Mouse (Mus musculus) forebrain, embryonic 14.5 days (tissue): ENCODE results near the gene Tbcd. TPM values are rescaled to one million over a fixed set of nuclear protein-coding genes. Genes with fewer than 3 reads are reported as not detected.

Experiments
- ATAC-seq: fragments of 200-750 bp; cut with Nextera tagmentation; 2 replicates; pipeline ENCODE4 v1.8.0; 2017; ENCODE audit warnings: mild to moderate bottlenecking, moderate library complexity
- DNase-seq: peaks from one replicate; pipeline ENCODE4 v3.0.0-alpha.2; 2015; ENCODE audit warnings: low spot score
- H3K27ac ChIP-seq: fragments of 300-500 bp; sonication (generic); 2 replicates; pipeline ENCODE4 v1.5.1; 2014; ENCODE audit warnings: low read depth, mild to moderate bottlenecking, control low read depth, low read length, moderate library complexity
- H3K27me3 ChIP-seq: fragments of 300-500 bp; sonication (generic); replicated peaks from 2 replicates; pipeline ENCODE4 v1.6.1; 2014; ENCODE audit warnings: low read length, control low read depth, mixed read lengths; ENCODE audit not compliant: control insufficient read depth, insufficient read depth
- H3K36me3 ChIP-seq: fragments of 300-500 bp; sonication (generic); 2 replicates; pipeline ENCODE4 v1.6.1; 2014; ENCODE audit warnings: low read length, control low read depth; ENCODE audit not compliant: control insufficient read depth, insufficient read depth
- H3K4me1 ChIP-seq: fragments of 300-500 bp; sonication (generic); 2 replicates; pipeline ENCODE4 v1.6.1; 2014; ENCODE audit warnings: antibody characterized with exemption, low read length, control low read depth; ENCODE audit not compliant: control insufficient read depth, insufficient read depth
- H3K4me2 ChIP-seq: fragments of 300-500 bp; sonication (generic); 2 replicates; pipeline ENCODE4 v1.6.1; 2014; ENCODE audit warnings: mild to moderate bottlenecking, control low read depth, low read length
- H3K4me3 ChIP-seq: fragments of 300-500 bp; sonication (generic); 2 replicates; pipeline ENCODE4 v1.5.1; 2014; ENCODE audit warnings: low read depth, low read length, control low read depth
- H3K9ac ChIP-seq: fragments of 300-500 bp; sonication (generic); 2 replicates; pipeline ENCODE4 v1.6.1; 2014; ENCODE audit warnings: mild to moderate bottlenecking, low read length, control low read depth, moderate library complexity
- H3K9me3 ChIP-seq: fragments of 300-500 bp; sonication (generic); replicated peaks from 2 replicates; pipeline ENCODE4 v1.6.1; 2016; ENCODE audit warnings: low read length, control low read depth, mixed read lengths; ENCODE audit not compliant: control insufficient read depth
- WGBS: fragments of 180-500 bp; shearing (Covaris S2); extraction: QIAGEN DNeasy Blood & Tissue Kit; methylation state at CpG from one replicate; pipeline ENCODE4 v1.1.7; 2014; 5-methylcytosine and 5-hydroxymethylcytosine counted together
- polyA plus RNA-seq: library from polyadenylated mRNA; unstranded; fragments of >200 nt; fragmentation: Nextera tagmentation; extraction: Ambion mirVana; gene quantifications from 2 replicates; pipeline ENCODE4 v1.2.1, GENCODE M21; 2014

Gene Tbcd
- polyA plus RNA-seq, 1 experiment from 2014 or later = 33.8 TPM

GRCm38 (mm10) chr11:121543922-121544321 is 92.2 kb downstream of the Tbcd start:
- H3K27ac ChIP-seq = no peak overlapping the region
- H3K9ac ChIP-seq = no peak overlapping the region
- no peak overlapping the region for H3K4me3 ChIP-seq
- 91% methylated on average over 9 of the region's 9 CpGs for WGBS
- H3K4me1 ChIP-seq = peaks cover under 1% of the 10 kb centered on the region
- no peaks in the 10 kb centered on the region for H3K9me3 ChIP-seq
- H3K27me3 ChIP-seq = no peaks in the 10 kb centered on the region
- H3K4me2 ChIP-seq = no peak overlapping the region
- no peak for ATAC-seq
- H3K36me3 ChIP-seq = no peaks in the 10 kb centered on the region
- DNase-seq = no peak

GRCm38 (mm10) chr11:121544755-121545397 is 93.1 kb downstream of the Tbcd start:
- no peak overlapping the region for H3K4me3 ChIP-seq
- no peaks in the 10 kb centered on the region for H3K36me3 ChIP-seq
- no peak for ATAC-seq
- DNase-seq = no peak
- H3K9ac ChIP-seq = no peak overlapping the region
- no peaks in the 10 kb centered on the region for H3K9me3 ChIP-seq
- peaks cover 10% of the 10 kb centered on the region for H3K4me1 ChIP-seq
- H3K4me2 ChIP-seq = no peak overlapping the region
- H3K27ac ChIP-seq = no peak overlapping the region
- WGBS = 82% methylated on average over 7 of the region's 7 CpGs
- no peaks in the 10 kb centered on the region for H3K27me3 ChIP-seq

- WGBS = 88% methylated on average over 3 of the region's 3 CpGs
- DNase-seq = no peak
- ATAC-seq = no peak
- Histone ChIP-seq H3K27ac (no peak overlapping the region), H3K36me3 (no peaks in the 10 kb centered on the region), H3K27me3 (no peaks in the 10 kb centered on the region), H3K4me3 (no peak overlapping the region), H3K4me1 (peaks cover 16% of the 10 kb centered on the region), H3K9me3 (no peaks in the 10 kb centered on the region), H3K4me2 (no peak overlapping the region), H3K9ac (no peak overlapping the region)
Observed at GRCm38 (mm10) chr11:121545398-121546034, 93.8 kb downstream of the Tbcd start.

GRCm38 (mm10) chr11:121547234-121547633 is 95.5 kb downstream of the Tbcd start:
- Histone ChIP-seq H3K27me3 (no peaks in the 10 kb centered on the region), H3K27ac (no peak overlapping the region), H3K36me3 (no peaks in the 10 kb centered on the region), H3K9ac (no peak overlapping the region), H3K4me2 (no peak overlapping the region), H3K4me1 (peaks cover 23% of the 10 kb centered on the region), H3K9me3 (no peaks in the 10 kb centered on the region), H3K4me3 (no peak overlapping the region)
- DNase-seq (no peak), ATAC-seq (no peak)
- 93% methylated on average over 5 of the region's 5 CpGs for WGBS

DNA sequence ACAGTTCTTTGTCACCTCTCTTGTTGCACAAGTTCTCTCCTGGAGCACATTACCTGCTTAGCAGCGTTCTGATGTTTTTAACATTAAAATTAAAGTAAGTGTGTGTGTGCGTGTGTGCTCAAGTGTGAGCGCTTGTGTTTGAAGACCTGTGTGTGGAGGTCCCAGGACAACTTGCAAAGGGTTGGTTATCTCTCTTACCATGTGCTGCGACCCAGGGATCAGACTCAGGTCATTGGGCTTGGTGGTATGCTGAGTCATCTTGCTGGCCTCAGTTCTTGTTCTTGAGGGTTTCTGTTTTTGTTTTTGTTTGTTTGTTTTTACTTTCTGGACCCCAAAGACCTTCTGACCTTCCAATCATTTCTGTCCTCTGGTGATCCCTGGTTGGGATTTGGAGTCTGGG is 96.2 kb downstream of the Tbcd start:
- 97% methylated on average over 4 of the region's 4 CpGs for WGBS
- no peaks in the 10 kb centered on the region for H3K9me3 ChIP-seq
- peaks cover 24% of the 10 kb centered on the region for H3K4me1 ChIP-seq
- H3K27me3 ChIP-seq = no peaks in the 10 kb centered on the region
- no peak overlapping the region for H3K4me3 ChIP-seq
- DNase-seq (no peak), ATAC-seq (no peak)
- H3K4me2 ChIP-seq = no peak overlapping the region
- no peaks in the 10 kb centered on the region for H3K36me3 ChIP-seq
- H3K9ac ChIP-seq = no peak overlapping the region
- no peak overlapping the region for H3K27ac ChIP-seq

GRCm38 (mm10) chr11:121548996-121549842 is 97.5 kb downstream of the Tbcd start:
- 66% methylated on average over 12 of the region's 12 CpGs for WGBS
- Histone ChIP-seq H3K9me3 (no peaks in the 10 kb centered on the region), H3K27me3 (no peaks in the 10 kb centered on the region), H3K9ac (no peak overlapping the region), H3K4me2 (no peak overlapping the region), H3K27ac (peak overlapping the region; percentile 72; the same call in 1 of the 2 replicates), H3K4me1 (peaks cover 24% of the 10 kb centered on the region), H3K36me3 (no peaks in the 10 kb centered on the region), H3K4me3 (no peak overlapping the region)
- peak; percentile 64 for ATAC-seq
- peak; percentile 69 for DNase-seq

- DNase-seq (peak; percentile 64), ATAC-seq (peak; percentile 83)
- no peak overlapping the region for H3K9ac ChIP-seq
- WGBS = 42% methylated on average over 17 of the region's 17 CpGs
- no peaks in the 10 kb centered on the region for H3K36me3 ChIP-seq
- H3K4me1 ChIP-seq = peaks cover 24% of the 10 kb centered on the region
- no peak overlapping the region for H3K4me2 ChIP-seq
- H3K9me3 ChIP-seq = no peaks in the 10 kb centered on the region
- H3K4me3 ChIP-seq = no peak overlapping the region
- no peaks in the 10 kb centered on the region for H3K27me3 ChIP-seq
- H3K27ac ChIP-seq = peak overlapping the region; percentile 72; the same call in 1 of the 2 replicates
Observed at GRCm38 (mm10) chr11:121549843-121550647, 98.3 kb downstream of the Tbcd start.

GRCm38 (mm10) chr11:121551206-121551799 is 99.6 kb downstream of the Tbcd start:
- H3K4me2 ChIP-seq = no peak overlapping the region
- WGBS = 83% methylated on average over 5 of the region's 5 CpGs
- H3K4me3 ChIP-seq = no peak overlapping the region
- H3K9me3 ChIP-seq = no peaks in the 10 kb centered on the region
- no peaks in the 10 kb centered on the region for H3K36me3 ChIP-seq
- no peak overlapping the region for H3K9ac ChIP-seq
- DNase-seq (no peak), ATAC-seq (no peak)
- H3K27me3 ChIP-seq = no peaks in the 10 kb centered on the region
- no peak overlapping the region for H3K27ac ChIP-seq
- peaks cover 24% of the 10 kb centered on the region for H3K4me1 ChIP-seq
